Mouse (Mus musculus): ENCODE measurements around the gene Col15a1. TPM values are rescaled to one million over a fixed set of nuclear protein-coding genes. Genes with fewer than 3 reads are reported as not detected.

Gene Col15a1
- polyA plus RNA-seq, 1 experiment: 59.5 TPM

- H3K27me3 ChIP-seq (replicated peaks; ENCODE audit: control insufficient read depth, insufficient read depth, low read length): no peaks in the 10 kb centered on the region
- H3K4me3 ChIP-seq (ENCODE audit: insufficient read depth, low read depth, low read length): peak overlapping the region; percentile 55; the same call in 1 of the 2 replicates
- DNase-seq: no peak
- WGBS: 62% methylated on average over 7 of the region's 7 CpGs
- H3K27ac ChIP-seq (ENCODE audit: insufficient read depth, low read depth, low read length): no peak overlapping the region
- no peak for TF ChIP-seq CTCF (conservative IDR thresholded peaks at IDR 0.05; ENCODE audit: insufficient read depth, insufficient read length, low read depth, low read length)
- TF ChIP-seq POLR2A (IDR thresholded peaks at IDR 0.05; ENCODE audit: low read depth, low read length): no peak
- no peaks in the 10 kb centered on the region for H3K36me3 ChIP-seq (ENCODE audit: control insufficient read depth, insufficient read depth, low read length)
- no peaks in the 10 kb centered on the region for H3K4me1 ChIP-seq (ENCODE audit: control insufficient read depth, insufficient read depth, low read length)
Measured at GRCm38 (mm10) chr4:47209466-47209865, 1.5 kb downstream of the Col15a1 start.

GRCm38 (mm10) chr4:47218828-47219227 lies 10.9 kb downstream of the Col15a1 start:
- H3K27ac ChIP-seq (ENCODE audit: insufficient read depth, low read depth, low read length): no peak overlapping the region
- TF ChIP-seq CTCF (conservative IDR thresholded peaks at IDR 0.05; ENCODE audit: insufficient read depth, insufficient read length, low read depth, low read length) (no peak), POLR2A (IDR thresholded peaks at IDR 0.05; ENCODE audit: low read depth, low read length) (no peak)
- no peaks in the 10 kb centered on the region for H3K27me3 ChIP-seq (replicated peaks; ENCODE audit: control insufficient read depth, insufficient read depth, low read length)
- no peak for DNase-seq
- no peaks in the 10 kb centered on the region for H3K4me1 ChIP-seq (ENCODE audit: control insufficient read depth, insufficient read depth, low read length)
- no peak overlapping the region for H3K4me3 ChIP-seq (ENCODE audit: insufficient read depth, low read depth, low read length)
- WGBS: 97% methylated on average over 1 of the region's 1 CpGs
- H3K36me3 ChIP-seq (ENCODE audit: control insufficient read depth, insufficient read depth, low read length): no peaks in the 10 kb centered on the region

- Histone ChIP-seq H3K36me3 (ENCODE audit: control insufficient read depth, insufficient read depth, low read length) (no peaks in the 10 kb centered on the region), H3K4me1 (ENCODE audit: control insufficient read depth, insufficient read depth, low read length) (no peaks in the 10 kb centered on the region), H3K27me3 (replicated peaks; ENCODE audit: control insufficient read depth, insufficient read depth, low read length) (no peaks in the 10 kb centered on the region), H3K4me3 (ENCODE audit: insufficient read depth, low read depth, low read length) (no peak overlapping the region), H3K27ac (ENCODE audit: insufficient read depth, low read depth, low read length) (no peak overlapping the region)
- no peak for TF ChIP-seq CTCF (conservative IDR thresholded peaks at IDR 0.05; ENCODE audit: insufficient read depth, insufficient read length, low read depth, low read length)
- no peak for TF ChIP-seq POLR2A (IDR thresholded peaks at IDR 0.05; ENCODE audit: low read depth, low read length)
- 89% methylated on average over 10 of the region's 10 CpGs for WGBS
- no peak for DNase-seq
Measured at GRCm38 (mm10) chr4:47219393-47219792, 11.4 kb downstream of the Col15a1 start.

- Histone ChIP-seq H3K36me3 (ENCODE audit: control insufficient read depth, insufficient read depth, low read length) (no peaks in the 10 kb centered on the region), H3K27me3 (replicated peaks; ENCODE audit: control insufficient read depth, insufficient read depth, low read length) (no peaks in the 10 kb centered on the region), H3K27ac (ENCODE audit: insufficient read depth, low read depth, low read length) (no peak overlapping the region), H3K4me3 (ENCODE audit: insufficient read depth, low read depth, low read length) (no peak overlapping the region), H3K4me1 (ENCODE audit: control insufficient read depth, insufficient read depth, low read length) (0 out of 2 replicates have a peak, but pooled peaks cover 4% of the 10 kb centered on the region)
- no peak for DNase-seq
- 82% methylated on average over 3 of the region's 3 CpGs for WGBS
- no peak for TF ChIP-seq POLR2A (IDR thresholded peaks at IDR 0.05; ENCODE audit: low read depth, low read length)
- TF ChIP-seq CTCF (conservative IDR thresholded peaks at IDR 0.05; ENCODE audit: insufficient read depth, insufficient read length, low read depth, low read length): no peak
Measured at GRCm38 (mm10) chr4:47220544-47220943, 12.6 kb downstream of the Col15a1 start.

GRCm38 (mm10) chr4:47222146-47222545 lies 14.2 kb downstream of the Col15a1 start:
- Histone ChIP-seq H3K36me3 (ENCODE audit: control insufficient read depth, insufficient read depth, low read length) (no peaks in the 10 kb centered on the region), H3K27me3 (replicated peaks; ENCODE audit: control insufficient read depth, insufficient read depth, low read length) (no peaks in the 10 kb centered on the region), H3K27ac (ENCODE audit: insufficient read depth, low read depth, low read length) (no peak overlapping the region), H3K4me1 (ENCODE audit: control insufficient read depth, insufficient read depth, low read length) (0 out of 2 replicates have a peak, but pooled peaks cover 4% of the 10 kb centered on the region), H3K4me3 (ENCODE audit: insufficient read depth, low read depth, low read length) (no peak overlapping the region)
- DNase-seq: no peak
- TF ChIP-seq CTCF (conservative IDR thresholded peaks at IDR 0.05; ENCODE audit: insufficient read depth, insufficient read length, low read depth, low read length): no peak
- no peak for TF ChIP-seq POLR2A (IDR thresholded peaks at IDR 0.05; ENCODE audit: low read depth, low read length)
- 71% methylated on average over 3 of the region's 3 CpGs for WGBS

GRCm38 (mm10) chr4:47225920-47226319 lies 18.0 kb downstream of the Col15a1 start:
- peaks cover 8% of the 10 kb centered on the region; the same call in 1 of the 2 replicates for H3K4me1 ChIP-seq (ENCODE audit: control insufficient read depth, insufficient read depth, low read length)

GRCm38 (mm10) chr4:47227101-47227500 lies 19.1 kb downstream of the Col15a1 start:
- Histone ChIP-seq H3K27me3 (replicated peaks; ENCODE audit: control insufficient read depth, insufficient read depth, low read length) (no peaks in the 10 kb centered on the region), H3K4me1 (ENCODE audit: control insufficient read depth, insufficient read depth, low read length) (peaks cover 8% of the 10 kb centered on the region; the same call in 1 of the 2 replicates), H3K4me3 (ENCODE audit: insufficient read depth, low read depth, low read length) (no peak overlapping the region), H3K27ac (ENCODE audit: insufficient read depth, low read depth, low read length) (no peak overlapping the region), H3K36me3 (ENCODE audit: control insufficient read depth, insufficient read depth, low read length) (no peaks in the 10 kb centered on the region)
- TF ChIP-seq POLR2A (IDR thresholded peaks at IDR 0.05; ENCODE audit: low read depth, low read length) (no peak), CTCF (conservative IDR thresholded peaks at IDR 0.05; ENCODE audit: insufficient read depth, insufficient read length, low read depth, low read length) (no peak)
- no peak for DNase-seq
- 70% methylated on average over 4 of the region's 4 CpGs for WGBS

More at GRCm38 (mm10) chr4:47225920-47226319, 18.0 kb downstream of the Col15a1 start:
- 49% methylated on average over 6 of the region's 6 CpGs for WGBS
- no peak overlapping the region for H3K4me3 ChIP-seq (ENCODE audit: insufficient read depth, low read depth, low read length)
- no peaks in the 10 kb centered on the region for H3K36me3 ChIP-seq (ENCODE audit: control insufficient read depth, insufficient read depth, low read length)
- DNase-seq: peak; percentile 78
- TF ChIP-seq CTCF (conservative IDR thresholded peaks at IDR 0.05; ENCODE audit: insufficient read depth, insufficient read length, low read depth, low read length): no peak
- TF ChIP-seq POLR2A (IDR thresholded peaks at IDR 0.05; ENCODE audit: low read depth, low read length): no peak
- H3K27me3 ChIP-seq (replicated peaks; ENCODE audit: control insufficient read depth, insufficient read depth, low read length): no peaks in the 10 kb centered on the region
- H3K27ac ChIP-seq (ENCODE audit: insufficient read depth, low read depth, low read length): no peak overlapping the region

Data from kidney, adult 2 months (tissue).